Mouse (Mus musculus) liver, embryonic 16.5 days (tissue): ENCODE results near the gene BC005624. TPM values are rescaled to one million over a fixed set of nuclear protein-coding genes. Genes with fewer than 3 reads are reported as not detected.
A peak's percentile ranks its signal among the peaks of the same experiment; 100 is the strongest.
"Not testable (repeated sequence)": the region's sequence is repeated elsewhere in the genome, so short reads cannot be mapped to it uniquely, and the experiment has no call there.

Experiments
- ATAC-seq: fragments of 200-750 bp; cut with Nextera tagmentation; 2 replicates; pipeline ENCODE4 v1.8.0; 2017; ENCODE audit warnings: low read depth, mild to moderate bottlenecking, moderate number of reproducible peaks, moderate library complexity
- H3K27ac ChIP-seq: fragments of 300-500 bp; sonication (generic); 2 replicates; pipeline ENCODE4 v1.5.1; 2014; ENCODE audit warnings: mild to moderate bottlenecking, low read length
- H3K27me3 ChIP-seq: fragments of 300-500 bp; sonication (generic); 2 replicates; pipeline ENCODE4 v1.6.1; 2014; ENCODE audit warnings: low read depth, low read length, mixed read lengths; ENCODE audit not compliant: control insufficient read depth, insufficient read depth
- H3K36me3 ChIP-seq: fragments of 300-500 bp; sonication (generic); 2 replicates; pipeline ENCODE4 v1.6.1; 2014; ENCODE audit warnings: mild to moderate bottlenecking; ENCODE audit not compliant: control insufficient read depth, insufficient read depth
- H3K4me1 ChIP-seq: fragments of 300-500 bp; sonication (generic); 2 replicates; pipeline ENCODE4 v1.6.1; 2014; ENCODE audit warnings: low read depth, low read length, mixed read lengths; ENCODE audit not compliant: control insufficient read depth
- H3K4me2 ChIP-seq: fragments of 300-500 bp; sonication (generic); 2 replicates; pipeline ENCODE4 v1.6.1; 2014; ENCODE audit warnings: low read depth, low read length, mixed read lengths
- H3K4me3 ChIP-seq: fragments of 300-500 bp; sonication (generic); 2 replicates; pipeline ENCODE4 v1.5.1; 2014; ENCODE audit warnings: low read depth, mild to moderate bottlenecking, low read length
- H3K9ac ChIP-seq: fragments of 300-500 bp; sonication (generic); 2 replicates; pipeline ENCODE4 v1.6.1; 2014; ENCODE audit warnings: low read depth, low read length
- H3K9me3 ChIP-seq: fragments of 300-500 bp; sonication (generic); replicated peaks from 2 replicates; pipeline ENCODE4 v1.6.1; 2016; ENCODE audit warnings: low read length; ENCODE audit not compliant: control insufficient read depth
- WGBS: fragments of 180-500 bp; shearing (Covaris S2); extraction: QIAGEN DNeasy Blood & Tissue Kit; methylation state at CpG from one replicate; pipeline ENCODE4 v1.1.7; 2014; ENCODE audit not compliant: insufficient replicate concordance; 5-methylcytosine and 5-hydroxymethylcytosine counted together
- polyA plus RNA-seq: library from polyadenylated mRNA; unstranded; fragments of >200 nt; fragmentation: Nextera tagmentation; extraction: Ambion mirVana; gene quantifications from 2 replicates; pipeline ENCODE4 v1.2.1, GENCODE M21; 2015

BC005624 gene
- polyA plus RNA-seq, 1 experiment from 2014 or later, result 23.1 TPM

DNA sequence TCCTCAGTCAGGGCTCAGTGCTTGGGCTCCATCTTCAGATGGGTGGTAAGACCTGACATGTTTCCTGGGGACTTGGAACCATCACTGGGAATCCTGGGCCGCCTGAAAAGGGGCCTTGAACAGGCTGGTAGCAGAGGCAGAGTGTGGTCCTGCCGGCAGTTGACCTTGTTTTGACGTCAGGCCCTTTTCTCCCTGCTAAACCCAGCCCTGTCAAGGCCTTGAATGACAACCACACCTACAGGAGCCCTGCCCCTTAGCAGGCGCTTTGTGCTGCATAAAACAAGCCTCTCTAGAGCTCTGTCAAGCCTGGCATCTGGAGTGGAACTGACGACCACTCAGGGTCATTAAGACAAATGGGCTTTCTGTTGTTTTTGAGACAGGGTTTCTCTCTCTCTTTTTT, 22.1 kb downstream of the BC005624 start:
- Histone ChIP-seq H3K4me2 (no peak overlapping the region), H3K36me3 (peaks cover 73% of the 10 kb centered on the region)

GRCm38 (mm10) chr2:30958726-30959125, 23.3 kb downstream of the BC005624 start:
- Histone ChIP-seq H3K4me1 (peaks cover 16% of the 10 kb centered on the region), H3K36me3 (peaks cover 63% of the 10 kb centered on the region), H3K27ac (peak overlapping the region; percentile 60), H3K4me2 (no peak overlapping the region), H3K9ac (no peak overlapping the region), H3K9me3 (no peaks in the 10 kb centered on the region), H3K27me3 (no peaks in the 10 kb centered on the region), H3K4me3 (no peak overlapping the region)
- peak; percentile 82 for ATAC-seq
- WGBS, result 73% methylated on average over 14 of the region's 14 CpGs

More for the DNA sequence above, 22.1 kb downstream of the BC005624 start:
- no peak for ATAC-seq
- Histone ChIP-seq H3K27ac (peak overlapping the region; percentile 21; the same call in 1 of the 2 replicates), H3K4me1 (peaks cover 5% of the 10 kb centered on the region), H3K27me3 (no peaks in the 10 kb centered on the region), H3K9me3 (no peaks in the 10 kb centered on the region), H3K9ac (no peak overlapping the region), H3K4me3 (no peak overlapping the region)
- WGBS, result 49% methylated on average over 5 of the region's 5 CpGs

DNA sequence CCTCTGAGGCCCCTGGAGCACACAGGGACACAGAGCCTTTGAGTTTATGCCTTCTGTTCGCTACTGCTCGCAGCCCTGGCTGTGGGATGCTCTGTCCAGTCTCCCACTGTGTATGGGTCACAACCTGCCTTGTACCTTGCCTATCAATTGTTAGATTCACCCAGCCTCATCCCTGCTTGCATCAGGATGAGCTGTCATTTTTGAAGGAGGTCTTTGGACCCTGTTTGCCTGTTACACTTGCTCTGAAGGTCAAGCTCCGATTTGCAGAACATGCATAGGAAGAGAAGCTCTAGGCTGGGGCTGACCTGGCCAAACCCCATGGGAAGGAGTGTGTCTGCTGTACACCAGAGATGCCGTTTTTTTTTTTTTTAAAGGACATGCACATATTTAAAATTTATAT, 24.5 kb downstream of the BC005624 start:
- Histone ChIP-seq H3K4me3 (no peak overlapping the region), H3K9me3 (no peaks in the 10 kb centered on the region), H3K27me3 (no peaks in the 10 kb centered on the region), H3K4me2 (no peak overlapping the region), H3K36me3 (peaks cover 55% of the 10 kb centered on the region), H3K27ac (no peak overlapping the region), H3K9ac (no peak overlapping the region), H3K4me1 (peaks cover 18% of the 10 kb centered on the region)
- no peak for ATAC-seq
- WGBS, result 74% methylated on average over 4 of the region's 4 CpGs

GRCm38 (mm10) chr2:30954797-30955196, 27.2 kb downstream of the BC005624 start:
- Histone ChIP-seq H3K9ac (peak overlapping the region; percentile 6; the same call in 1 of the 2 replicates), H3K4me2 (peak overlapping the region; percentile 79), H3K27me3 (no peaks in the 10 kb centered on the region), H3K4me3 (peak overlapping the region; percentile 79), H3K4me1 (peaks cover 22% of the 10 kb centered on the region), H3K36me3 (peaks cover 31% of the 10 kb centered on the region), H3K27ac (0 out of 2 replicates have a peak overlapping the region, but pooled peaks have one; percentile 7), H3K9me3 (no peaks in the 10 kb centered on the region)
- no peak for ATAC-seq
- 51% methylated on average over 6 of the region's 6 CpGs for WGBS

DNA sequence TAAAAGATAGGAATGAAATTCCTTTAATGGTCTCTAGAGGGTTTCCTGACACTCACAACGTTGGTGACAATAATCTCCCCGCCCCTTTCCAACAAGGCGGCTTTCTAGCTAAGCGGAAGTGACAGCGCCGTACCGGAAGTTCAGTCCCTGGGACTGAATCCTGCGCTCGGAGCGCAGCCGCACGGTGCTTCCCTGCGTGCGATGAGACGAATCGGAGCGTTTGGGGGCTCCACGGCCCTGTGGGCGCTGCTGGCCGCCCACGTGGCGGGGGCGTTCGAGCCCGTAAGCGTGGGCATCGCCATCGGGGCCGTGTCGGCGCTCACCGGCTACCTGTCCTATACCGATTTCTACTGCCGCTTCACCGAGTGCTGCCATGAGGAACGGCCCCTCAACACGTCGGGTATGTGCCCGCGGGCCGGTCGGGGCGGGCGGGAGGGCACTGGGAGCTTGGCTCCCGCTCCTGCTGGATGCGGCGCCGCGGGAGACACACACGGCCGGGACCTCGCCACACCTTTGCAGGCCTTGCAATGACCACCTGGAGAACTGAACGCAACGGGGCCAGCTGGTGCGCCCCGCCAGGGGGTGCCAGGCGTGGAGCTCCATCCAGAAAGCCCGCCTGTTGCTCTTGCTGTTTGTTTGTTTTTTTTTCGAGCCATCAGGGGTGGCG, 29.0 kb downstream of the BC005624 start, which contains the start of gene Tor1b:
Gene Tor1b (plus strand): TSS at position 136 of the 667 bp plus-strand sequence.
- Histone ChIP-seq H3K27ac (peak within 1 kb of the TSS; percentile 86), H3K4me2 (peak within 1 kb of the TSS; percentile 79), H3K27me3 (no peaks in the 10 kb centered on the region), H3K4me1 (peaks cover 22% of the 10 kb centered on the region), H3K36me3 (peaks cover 18% of the 10 kb centered on the region), H3K9ac (peak within 1 kb of the TSS; percentile 87), H3K9me3 (no peaks in the 10 kb centered on the region), H3K4me3 (peak within 1 kb of the TSS; percentile 79)
- peak; percentile 87 for ATAC-seq
- WGBS, result under 1% methylated on average over 57 of the region's 60 CpGs

- Histone ChIP-seq H3K4me3 (peak overlapping the region; percentile 79), H3K27ac (peak overlapping the region; percentile 86; the same call in 1 of the 2 replicates), H3K36me3 (peaks cover 14% of the 10 kb centered on the region), H3K9ac (peak overlapping the region; percentile 87), H3K4me2 (peak overlapping the region; percentile 79), H3K4me1 (peaks cover 22% of the 10 kb centered on the region), H3K9me3 (no peaks in the 10 kb centered on the region), H3K27me3 (no peaks in the 10 kb centered on the region)
- 33% methylated on average over 5 of the region's 5 CpGs for WGBS
- ATAC-seq, result no peak
Measured at GRCm38 (mm10) chr2:30952457-30952823, 29.6 kb downstream of the BC005624 start.

GRCm38 (mm10) chr2:30942603-30943011, 39.4 kb downstream of the BC005624 start:
- Histone ChIP-seq H3K4me3 (peak overlapping the region; percentile 68), H3K27me3 (no peaks in the 10 kb centered on the region), H3K4me1 (no peaks in the 10 kb centered on the region; the same call in 1 of the 2 replicates), H3K36me3 (no peaks in the 10 kb centered on the region), H3K27ac (no peak overlapping the region; the same call in 1 of the 2 replicates), H3K9me3 (no peaks in the 10 kb centered on the region), H3K9ac (peak overlapping the region; percentile 57), H3K4me2 (peak overlapping the region; percentile 75)
- WGBS, result 14% methylated on average over 16 of the region's 16 CpGs
- ATAC-seq, result peak; percentile 65; the same call in 1 of the 2 replicates

DNA sequence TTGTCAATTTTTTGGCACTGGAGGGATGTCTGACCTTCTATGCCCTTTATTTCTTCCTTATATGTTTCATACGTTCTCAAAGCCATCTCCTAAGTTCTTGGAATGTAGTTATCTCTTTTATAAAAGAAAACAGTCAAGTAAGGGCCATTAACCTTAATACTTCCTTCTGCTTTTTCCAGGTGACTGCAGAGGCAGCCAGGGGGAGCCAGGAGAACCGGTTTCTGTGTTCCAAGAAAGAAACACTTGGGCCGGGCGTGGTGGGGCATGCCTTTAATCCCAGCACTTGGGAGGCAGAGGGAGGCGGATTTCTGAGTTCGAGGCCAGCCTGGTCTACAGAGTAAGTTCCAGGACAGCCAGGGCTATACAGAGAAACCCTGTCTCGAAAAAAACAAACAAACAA, 39.9 kb downstream of the BC005624 start:
- not testable (repeated sequence) for H3K27ac ChIP-seq
- H3K4me3 ChIP-seq, result peak overlapping the region; percentile 68

DNA sequence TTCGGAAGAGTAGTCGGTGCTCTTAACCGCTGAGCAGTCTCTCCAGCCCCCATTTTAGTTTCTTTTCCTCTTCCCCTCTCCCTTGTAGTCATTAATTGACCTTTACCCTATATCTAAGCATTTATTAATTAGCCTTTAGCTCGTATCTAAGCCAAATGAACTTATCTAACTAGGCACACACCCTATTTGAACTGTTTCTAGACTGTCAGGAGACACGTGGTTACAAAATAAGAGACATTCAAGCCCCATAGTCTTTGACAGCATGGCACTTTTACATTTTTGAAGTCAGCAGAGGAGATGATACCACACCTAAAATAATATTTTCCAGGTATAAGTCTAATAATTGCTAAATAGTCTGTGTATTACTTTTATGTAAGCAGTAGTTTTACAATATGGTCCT, 40.4 kb downstream of the BC005624 start:
- ATAC-seq, result no peak
- WGBS, result 60% methylated on average over 5 of the region's 5 CpGs
- H3K36me3 ChIP-seq, result no peaks in the 10 kb centered on the region
- H3K27me3 ChIP-seq, result no peaks in the 10 kb centered on the region
- H3K9ac ChIP-seq, result no peak overlapping the region
- no peak overlapping the region for H3K4me3 ChIP-seq
- no peaks in the 10 kb centered on the region for H3K9me3 ChIP-seq
- H3K4me2 ChIP-seq, result no peak overlapping the region
- no peak overlapping the region for H3K27ac ChIP-seq
- no peaks in the 10 kb centered on the region; the same call in 1 of the 2 replicates for H3K4me1 ChIP-seq

More for the DNA sequence above, 39.9 kb downstream of the BC005624 start:
- H3K9me3 ChIP-seq, H3K4me1 ChIP-seq, H3K36me3 ChIP-seq, ATAC-seq, H3K27me3 ChIP-seq, H3K9ac ChIP-seq: not testable (repeated sequence)
- WGBS, result 26% methylated on average over 7 of the region's 7 CpGs
- peak overlapping the region; percentile 75 for H3K4me2 ChIP-seq
